Mouse (Mus musculus): Measurements from ENCODE around the gene Anks1b. TPM values are rescaled to one million over a fixed set of nuclear protein-coding genes. Genes with fewer than 3 reads are reported as not detected.

Anks1b gene
- polyA plus RNA-seq, 1 experiment = 1.9 TPM

GRCm38 (mm10) chr10:90596142-90596541 lies 722.8 kb downstream of the Anks1b start:
- Histone ChIP-seq H3K36me3 (ENCODE audit: control insufficient read depth, insufficient read depth, low read length) (no peaks in the 10 kb centered on the region), H3K4me3 (ENCODE audit: control insufficient read depth, low read depth, low read length) (no peak overlapping the region; the same call in 1 of the 2 replicates), H3K27ac (ENCODE audit: control insufficient read depth, insufficient read depth, low read depth, low read length) (no peak overlapping the region), H3K4me1 (ENCODE audit: control insufficient read depth, insufficient read depth, low read length) (peaks cover 2% of the 10 kb centered on the region), H3K27me3 (ENCODE audit: control insufficient read depth, insufficient read depth, low read length) (no peaks in the 10 kb centered on the region)
- TF ChIP-seq POLR2A (IDR thresholded peaks at IDR 0.05; ENCODE audit: control insufficient read depth, low read depth, low read length) (no peak), CTCF (IDR thresholded peaks at IDR 0.05; ENCODE audit: control insufficient read depth, insufficient read depth, insufficient replicate concordance, low read depth, low read length) (no peak)

- TF ChIP-seq CTCF (IDR thresholded peaks at IDR 0.05; ENCODE audit: control insufficient read depth, insufficient read depth, insufficient replicate concordance, low read depth, low read length) (no peak), POLR2A (IDR thresholded peaks at IDR 0.05; ENCODE audit: control insufficient read depth, low read depth, low read length) (no peak)
- no peak overlapping the region for H3K4me3 ChIP-seq (ENCODE audit: control insufficient read depth, low read depth, low read length)
- no peaks in the 10 kb centered on the region for H3K36me3 ChIP-seq (ENCODE audit: control insufficient read depth, insufficient read depth, low read length)
- no peaks in the 10 kb centered on the region for H3K27me3 ChIP-seq (ENCODE audit: control insufficient read depth, insufficient read depth, low read length)
- no peak overlapping the region for H3K27ac ChIP-seq (ENCODE audit: control insufficient read depth, insufficient read depth, low read depth, low read length)
- H3K4me1 ChIP-seq (ENCODE audit: control insufficient read depth, insufficient read depth, low read length) = peaks cover 2% of the 10 kb centered on the region
Measured at GRCm38 (mm10) chr10:90596576-90596975, 723.3 kb downstream of the Anks1b start.

- H3K27ac ChIP-seq (ENCODE audit: control insufficient read depth, insufficient read depth, low read depth, low read length) = no peak overlapping the region
- TF ChIP-seq POLR2A (IDR thresholded peaks at IDR 0.05; ENCODE audit: control insufficient read depth, low read depth, low read length) (no peak), CTCF (IDR thresholded peaks at IDR 0.05; ENCODE audit: control insufficient read depth, insufficient read depth, insufficient replicate concordance, low read depth, low read length) (no peak)
- no peaks in the 10 kb centered on the region for H3K36me3 ChIP-seq (ENCODE audit: control insufficient read depth, insufficient read depth, low read length)
- H3K27me3 ChIP-seq (ENCODE audit: control insufficient read depth, insufficient read depth, low read length) = no peaks in the 10 kb centered on the region
- peaks cover 2% of the 10 kb centered on the region for H3K4me1 ChIP-seq (ENCODE audit: control insufficient read depth, insufficient read depth, low read length)
- no peak overlapping the region for H3K4me3 ChIP-seq (ENCODE audit: control insufficient read depth, low read depth, low read length)
Measured at GRCm38 (mm10) chr10:90599149-90599548, 725.8 kb downstream of the Anks1b start.

- TF ChIP-seq POLR2A (IDR thresholded peaks at IDR 0.05; ENCODE audit: control insufficient read depth, low read depth, low read length) (no peak), CTCF (IDR thresholded peaks at IDR 0.05; ENCODE audit: control insufficient read depth, insufficient read depth, insufficient replicate concordance, low read depth, low read length) (no peak)
- H3K4me1 ChIP-seq (ENCODE audit: control insufficient read depth, insufficient read depth, low read length) = peaks cover 2% of the 10 kb centered on the region
- no peak overlapping the region for H3K27ac ChIP-seq (ENCODE audit: control insufficient read depth, insufficient read depth, low read depth, low read length)
- H3K4me3 ChIP-seq (ENCODE audit: control insufficient read depth, low read depth, low read length) = no peak overlapping the region
- H3K27me3 ChIP-seq (ENCODE audit: control insufficient read depth, insufficient read depth, low read length) = no peaks in the 10 kb centered on the region
- H3K36me3 ChIP-seq (ENCODE audit: control insufficient read depth, insufficient read depth, low read length) = no peaks in the 10 kb centered on the region
Measured at GRCm38 (mm10) chr10:90599726-90600531, 726.6 kb downstream of the Anks1b start.

GRCm38 (mm10) chr10:90607586-90607985 lies 734.3 kb downstream of the Anks1b start:
- Histone ChIP-seq H3K27ac (ENCODE audit: control insufficient read depth, insufficient read depth, low read depth, low read length) (no peak overlapping the region), H3K4me1 (ENCODE audit: control insufficient read depth, insufficient read depth, low read length) (no peaks in the 10 kb centered on the region), H3K27me3 (ENCODE audit: control insufficient read depth, insufficient read depth, low read length) (no peaks in the 10 kb centered on the region), H3K4me3 (ENCODE audit: control insufficient read depth, low read depth, low read length) (no peak overlapping the region), H3K36me3 (ENCODE audit: control insufficient read depth, insufficient read depth, low read length) (no peaks in the 10 kb centered on the region)
- TF ChIP-seq POLR2A (IDR thresholded peaks at IDR 0.05; ENCODE audit: control insufficient read depth, low read depth, low read length) (no peak), CTCF (IDR thresholded peaks at IDR 0.05; ENCODE audit: control insufficient read depth, insufficient read depth, insufficient replicate concordance, low read depth, low read length) (no peak)

DNA sequence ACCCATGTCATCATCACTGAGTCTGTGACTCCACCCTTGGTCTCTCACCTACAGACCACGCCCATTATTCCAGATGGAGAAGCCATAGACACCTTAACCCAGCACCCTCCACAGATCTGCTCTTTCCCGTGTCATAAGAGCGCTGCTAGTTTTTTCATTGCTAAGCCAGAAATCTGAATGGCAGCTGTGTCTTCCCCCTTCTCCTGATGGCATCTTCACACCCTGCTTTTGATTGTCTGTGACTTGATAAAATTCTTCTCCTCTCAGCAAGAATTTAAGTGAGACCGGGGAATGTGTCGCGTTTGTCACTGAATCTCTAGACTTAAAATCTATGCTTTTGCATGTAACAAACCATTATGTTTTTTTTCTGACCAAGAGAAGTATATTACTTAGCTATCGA lies 736.1 kb downstream of the Anks1b start:
- TF ChIP-seq POLR2A (IDR thresholded peaks at IDR 0.05; ENCODE audit: control insufficient read depth, low read depth, low read length) (no peak), CTCF (IDR thresholded peaks at IDR 0.05; ENCODE audit: control insufficient read depth, insufficient read depth, insufficient replicate concordance, low read depth, low read length) (no peak)
- Histone ChIP-seq H3K36me3 (ENCODE audit: control insufficient read depth, insufficient read depth, low read length) (no peaks in the 10 kb centered on the region), H3K4me1 (ENCODE audit: control insufficient read depth, insufficient read depth, low read length) (no peaks in the 10 kb centered on the region), H3K27me3 (ENCODE audit: control insufficient read depth, insufficient read depth, low read length) (no peaks in the 10 kb centered on the region), H3K27ac (ENCODE audit: control insufficient read depth, insufficient read depth, low read depth, low read length) (no peak overlapping the region), H3K4me3 (ENCODE audit: control insufficient read depth, low read depth, low read length) (no peak overlapping the region)

GRCm38 (mm10) chr10:90613051-90613450 lies 739.7 kb downstream of the Anks1b start:
- Histone ChIP-seq H3K27me3 (ENCODE audit: control insufficient read depth, insufficient read depth, low read length) (no peaks in the 10 kb centered on the region), H3K4me1 (ENCODE audit: control insufficient read depth, insufficient read depth, low read length) (peaks cover 5% of the 10 kb centered on the region), H3K36me3 (ENCODE audit: control insufficient read depth, insufficient read depth, low read length) (no peaks in the 10 kb centered on the region), H3K4me3 (ENCODE audit: control insufficient read depth, low read depth, low read length) (no peak overlapping the region), H3K27ac (ENCODE audit: control insufficient read depth, insufficient read depth, low read depth, low read length) (no peak overlapping the region)
- TF ChIP-seq POLR2A (IDR thresholded peaks at IDR 0.05; ENCODE audit: control insufficient read depth, low read depth, low read length) (no peak), CTCF (IDR thresholded peaks at IDR 0.05; ENCODE audit: control insufficient read depth, insufficient read depth, insufficient replicate concordance, low read depth, low read length) (no peak)

All from testis, adult 2 months (tissue).